Mouse (Mus musculus) embryonic stem cell, embryonic (primary cell): ENCODE results near the gene Steap3.

ENCODE experiments used
- CTCF ChIA-PET, 4 experiments: fragments of 300-600 bp in 2 of 4; fragments of 350-600 bp in 2 of 4; sonication (Branson Sonifier 250); formaldehyde crosslinking; loops; one replicate each; lab custom pipeline; 2022; ENCODE audit warnings: inconsistent platforms in 2 of 4; lab: Charles Lee
- POLR2A ChIA-PET, 4 experiments: fragments of 300-600 bp in 2 of 4; fragments of 350-600 bp in 2 of 4; sonication (Branson Sonifier 250); formaldehyde crosslinking; loops; one replicate each; lab custom pipeline; 2022; ENCODE audit warnings: antibody characterized with exemption in 4 of 4, inconsistent platforms in 1 of 4; lab: Charles Lee

Gene Steap3

GRCm38 (mm10) chr1:120145527-120146216, 126.8 kb downstream of the Steap3 start:
- ChIA-PET POLR2A (interaction anchor here in 1 of 4 experiments (1.0 to 2.6 kb wide), 2 partner anchors 20 to 25 kb away, joined by 3 to 12 read pairs; partner anchors contain the start of genes 3110009E18Rik and Dbi), CTCF (interaction anchor here in 3 of 4 experiments (0.6 to 2.6 kb wide), 5 partner anchors 9 to 404 kb away, joined by 3 to 17 read pairs (median 5); partner anchors contain the start of gene 3110009E18Rik (in 1 of the 3))

GRCm38 (mm10) chr1:120142551-120142950, 130.0 kb downstream of the Steap3 start:
- ChIA-PET CTCF (interaction anchor here in 1 of 4 experiments (0.7 kb wide), 1 partner anchor 414 kb away, joined by 3 read pairs; no protein-coding TSS in a partner anchor), POLR2A (no interaction called here)
